Mouse (Mus musculus) retina, adult 2 months (tissue): Measurements from ENCODE around the gene Gcnt4.

Experiments used
- DNase-seq: peaks from one replicate; pipeline ENCODE4 v3.0.0-alpha.2; 2012; ENCODE audit warnings: low read depth, low spot score

Gcnt4 gene

GRCm38 (mm10) chr13:96990561-96991265, 66.2 kb downstream of the Gcnt4 start:
- DNase-seq: no peak

- DNase-seq: no peak
These were observed 69.0 kb downstream of the Gcnt4 start for GRCm38 (mm10) chr13:96993291-96993989.

- no peak for DNase-seq
These were observed 70.8 kb downstream of the Gcnt4 start for GRCm38 (mm10) chr13:96995243-96995642.

DNA sequence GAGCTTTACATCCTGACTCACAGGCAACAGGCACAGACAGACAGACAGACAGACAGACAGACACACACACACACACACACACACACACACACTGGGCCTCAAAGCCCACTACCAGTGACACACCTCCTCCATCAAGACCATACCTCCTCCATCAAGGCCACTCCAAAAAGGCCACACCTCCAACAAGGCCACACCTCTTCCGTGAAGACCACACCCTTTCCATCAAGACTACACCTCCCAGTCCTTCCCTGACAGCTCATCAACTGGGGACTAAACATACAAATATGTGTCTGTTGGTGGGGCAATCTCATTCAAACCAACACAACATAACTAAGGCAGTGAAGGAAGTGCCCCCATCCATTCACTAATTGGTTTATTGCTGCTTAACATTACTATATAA, 72.6 kb downstream of the Gcnt4 start:
- DNase-seq: no peak
